Mouse (Mus musculus): ENCODE results near the gene Ergic1. TPM values are rescaled to one million over a fixed set of nuclear protein-coding genes. Genes with fewer than 3 reads are reported as not detected.

Ergic1 gene
- polyA plus RNA-seq, 1 experiment from 2014 or later, result 114 TPM

GRCm38 (mm10) chr17:26614286-26614685 lies 53.0 kb downstream of the Ergic1 start:
- H3K4me1 ChIP-seq, result peaks cover 5% of the 10 kb centered on the region; the same call in 1 of the 2 replicates
- no peaks in the 10 kb centered on the region for H3K27me3 ChIP-seq (ENCODE audit: low read depth, poor library complexity, severe bottlenecking)
- no peak overlapping the region for H3K27ac ChIP-seq
- DNase-seq (ENCODE audit: low spot score), result no peak
- 85% methylated on average over 6 of the region's 6 CpGs for WGBS
- H3K36me3 ChIP-seq, result peaks cover 92% of the 10 kb centered on the region
- H3K4me3 ChIP-seq, result no peak overlapping the region
- no peaks in the 10 kb centered on the region for H3K9me3 ChIP-seq (replicated peaks)

- H3K27me3 ChIP-seq (ENCODE audit: low read depth, poor library complexity, severe bottlenecking), result no peaks in the 10 kb centered on the region
- WGBS, result 81% methylated on average over 9 of the region's 9 CpGs
- no peak for DNase-seq (ENCODE audit: low spot score)
- peaks cover 92% of the 10 kb centered on the region for H3K36me3 ChIP-seq
- H3K9me3 ChIP-seq (replicated peaks), result no peaks in the 10 kb centered on the region
- H3K4me1 ChIP-seq, result peaks cover 5% of the 10 kb centered on the region; the same call in 1 of the 2 replicates
- H3K4me3 ChIP-seq, result no peak overlapping the region
- peak overlapping the region; percentile 2; the same call in 1 of the 2 replicates for H3K27ac ChIP-seq
Observed at GRCm38 (mm10) chr17:26614708-26615486, 53.6 kb downstream of the Ergic1 start.

GRCm38 (mm10) chr17:26616696-26617095 lies 55.4 kb downstream of the Ergic1 start:
- 87% methylated on average over 2 of the region's 2 CpGs for WGBS
- H3K27ac ChIP-seq, result no peak overlapping the region
- H3K27me3 ChIP-seq (ENCODE audit: low read depth, poor library complexity, severe bottlenecking), result no peaks in the 10 kb centered on the region
- peaks cover 5% of the 10 kb centered on the region; the same call in 1 of the 2 replicates for H3K4me1 ChIP-seq
- H3K36me3 ChIP-seq, result peaks cover 92% of the 10 kb centered on the region
- no peaks in the 10 kb centered on the region for H3K9me3 ChIP-seq (replicated peaks)
- H3K4me3 ChIP-seq, result no peak overlapping the region
- DNase-seq (ENCODE audit: low spot score), result no peak

- H3K9me3 ChIP-seq (replicated peaks), result no peaks in the 10 kb centered on the region
- no peak overlapping the region for H3K4me3 ChIP-seq
- no peaks in the 10 kb centered on the region for H3K27me3 ChIP-seq (ENCODE audit: low read depth, poor library complexity, severe bottlenecking)
- peaks cover 89% of the 10 kb centered on the region for H3K36me3 ChIP-seq
- H3K4me1 ChIP-seq, result peaks cover 5% of the 10 kb centered on the region; the same call in 1 of the 2 replicates
- no peak overlapping the region for H3K27ac ChIP-seq
- 92% methylated on average over 5 of the region's 5 CpGs for WGBS
- no peak for DNase-seq (ENCODE audit: low spot score)
Observed at GRCm38 (mm10) chr17:26618498-26618897, 57.2 kb downstream of the Ergic1 start.

- Histone ChIP-seq H3K27me3 (ENCODE audit: low read depth, poor library complexity, severe bottlenecking) (no peaks in the 10 kb centered on the region), H3K9me3 (replicated peaks) (no peaks in the 10 kb centered on the region), H3K4me3 (no peak overlapping the region), H3K4me1 (no peaks in the 10 kb centered on the region), H3K36me3 (peaks cover 89% of the 10 kb centered on the region), H3K27ac (no peak overlapping the region)
- WGBS, result 92% methylated on average over 6 of the region's 6 CpGs
- DNase-seq (ENCODE audit: low spot score), result no peak
Observed at GRCm38 (mm10) chr17:26619577-26619976, 58.3 kb downstream of the Ergic1 start.

- Histone ChIP-seq H3K36me3 (peaks cover 90% of the 10 kb centered on the region), H3K4me1 (no peaks in the 10 kb centered on the region), H3K27me3 (ENCODE audit: low read depth, poor library complexity, severe bottlenecking) (no peaks in the 10 kb centered on the region), H3K27ac (no peak overlapping the region), H3K4me3 (no peak overlapping the region), H3K9me3 (replicated peaks) (no peaks in the 10 kb centered on the region)
- DNase-seq (ENCODE audit: low spot score), result no peak
- 88% methylated on average over 6 of the region's 6 CpGs for WGBS
Observed at GRCm38 (mm10) chr17:26620292-26620691, 59.0 kb downstream of the Ergic1 start.

GRCm38 (mm10) chr17:26620786-26621766 lies 59.8 kb downstream of the Ergic1 start:
- Histone ChIP-seq H3K36me3 (peaks cover 90% of the 10 kb centered on the region), H3K9me3 (replicated peaks) (no peaks in the 10 kb centered on the region), H3K4me1 (no peaks in the 10 kb centered on the region), H3K27me3 (ENCODE audit: low read depth, poor library complexity, severe bottlenecking) (no peaks in the 10 kb centered on the region), H3K27ac (no peak overlapping the region), H3K4me3 (no peak overlapping the region)
- DNase-seq (ENCODE audit: low spot score), result no peak
- WGBS, result 93% methylated on average over 17 of the region's 17 CpGs

- H3K27me3 ChIP-seq (ENCODE audit: low read depth, poor library complexity, severe bottlenecking), result no peaks in the 10 kb centered on the region
- peaks cover 90% of the 10 kb centered on the region for H3K36me3 ChIP-seq
- no peaks in the 10 kb centered on the region for H3K9me3 ChIP-seq (replicated peaks)
- 89% methylated on average over 5 of the region's 5 CpGs for WGBS
- no peaks in the 10 kb centered on the region for H3K4me1 ChIP-seq
- H3K27ac ChIP-seq, result no peak overlapping the region
- no peak overlapping the region for H3K4me3 ChIP-seq
- no peak for DNase-seq (ENCODE audit: low spot score)
Observed at GRCm38 (mm10) chr17:26621912-26622311, 60.6 kb downstream of the Ergic1 start.

GRCm38 (mm10) chr17:26623991-26624390 lies 62.7 kb downstream of the Ergic1 start:
- 89% methylated on average over 6 of the region's 6 CpGs for WGBS
- no peak overlapping the region for H3K27ac ChIP-seq
- H3K4me3 ChIP-seq, result no peak overlapping the region
- DNase-seq (ENCODE audit: low spot score), result no peak
- H3K4me1 ChIP-seq, result no peaks in the 10 kb centered on the region
- H3K9me3 ChIP-seq (replicated peaks), result no peaks in the 10 kb centered on the region
- no peaks in the 10 kb centered on the region for H3K27me3 ChIP-seq (ENCODE audit: low read depth, poor library complexity, severe bottlenecking)
- peaks cover 90% of the 10 kb centered on the region for H3K36me3 ChIP-seq

GRCm38 (mm10) chr17:26624999-26625398 lies 63.7 kb downstream of the Ergic1 start:
- Histone ChIP-seq H3K27ac (no peak overlapping the region), H3K36me3 (peaks cover 92% of the 10 kb centered on the region), H3K4me1 (no peaks in the 10 kb centered on the region), H3K9me3 (replicated peaks) (no peaks in the 10 kb centered on the region), H3K27me3 (ENCODE audit: low read depth, poor library complexity, severe bottlenecking) (no peaks in the 10 kb centered on the region), H3K4me3 (no peak overlapping the region)
- no peak for DNase-seq (ENCODE audit: low spot score)
- WGBS, result 94% methylated on average over 10 of the region's 10 CpGs

- no peaks in the 10 kb centered on the region for H3K9me3 ChIP-seq (replicated peaks)
- 97% methylated on average over 2 of the region's 2 CpGs for WGBS
- H3K36me3 ChIP-seq, result peaks cover 92% of the 10 kb centered on the region
- H3K27me3 ChIP-seq (ENCODE audit: low read depth, poor library complexity, severe bottlenecking), result no peaks in the 10 kb centered on the region
- DNase-seq (ENCODE audit: low spot score), result no peak
- no peaks in the 10 kb centered on the region for H3K4me1 ChIP-seq
- H3K27ac ChIP-seq, result no peak overlapping the region
- no peak overlapping the region for H3K4me3 ChIP-seq
Observed at GRCm38 (mm10) chr17:26625521-26626010, 64.3 kb downstream of the Ergic1 start.

GRCm38 (mm10) chr17:26628479-26628878 lies 67.2 kb downstream of the Ergic1 start:
- H3K4me3 ChIP-seq, result no peak overlapping the region
- peaks cover 100% of the 10 kb centered on the region for H3K36me3 ChIP-seq
- WGBS, result 84% methylated on average over 6 of the region's 6 CpGs
- no peaks in the 10 kb centered on the region for H3K4me1 ChIP-seq
- no peak for DNase-seq (ENCODE audit: low spot score)
- no peak overlapping the region for H3K27ac ChIP-seq
- no peaks in the 10 kb centered on the region for H3K9me3 ChIP-seq (replicated peaks)
- no peaks in the 10 kb centered on the region for H3K27me3 ChIP-seq (ENCODE audit: low read depth, poor library complexity, severe bottlenecking)

- 99% methylated on average over 3 of the region's 3 CpGs for WGBS
- DNase-seq (ENCODE audit: low spot score), result no peak
- Histone ChIP-seq H3K9me3 (replicated peaks) (no peaks in the 10 kb centered on the region), H3K27ac (no peak overlapping the region), H3K4me1 (no peaks in the 10 kb centered on the region), H3K4me3 (no peak overlapping the region), H3K27me3 (ENCODE audit: low read depth, poor library complexity, severe bottlenecking) (no peaks in the 10 kb centered on the region), H3K36me3 (peaks cover 100% of the 10 kb centered on the region)
Observed at GRCm38 (mm10) chr17:26628936-26629335, 67.6 kb downstream of the Ergic1 start.
